Mouse (Mus musculus) heart, embryonic 12.5 days (tissue): ENCODE data around the gene Slc24a2. TPM values are rescaled to one million over a fixed set of nuclear protein-coding genes. Genes with fewer than 3 reads are reported as not detected.

Source experiments
- ATAC-seq: fragments of 200-750 bp; cut with Nextera tagmentation; 2 replicates; pipeline ENCODE4 v1.8.0; 2017; ENCODE audit warnings: moderate TSS enrichment, moderate library complexity; ENCODE audit not compliant: insufficient number of reproducible peaks, low FRiP score
- H3K27ac ChIP-seq: fragments of 300-500 bp; sonication (generic); 2 replicates; pipeline ENCODE4 v1.5.1; 2016; ENCODE audit warnings: mild to moderate bottlenecking, moderate library complexity; ENCODE audit not compliant: poor library complexity, severe bottlenecking
- H3K27me3 ChIP-seq: fragments of 300-500 bp; sonication (generic); replicated peaks from 2 replicates; pipeline ENCODE4 v1.6.1; 2016; ENCODE audit warnings: mild to moderate bottlenecking, moderate library complexity
- H3K36me3 ChIP-seq: fragments of 300-500 bp; sonication (generic); 2 replicates; pipeline ENCODE4 v1.6.1; 2016; ENCODE audit warnings: mild to moderate bottlenecking, moderate library complexity
- H3K4me1 ChIP-seq: fragments of 300-500 bp; sonication (generic); replicated peaks from 2 replicates; pipeline ENCODE4 v1.6.1; 2016; ENCODE audit warnings: mild to moderate bottlenecking
- H3K4me2 ChIP-seq: fragments of 300-500 bp; sonication (generic); 2 replicates; pipeline ENCODE4 v1.6.1; 2016; ENCODE audit warnings: mild to moderate bottlenecking, moderate library complexity
- H3K4me3 ChIP-seq: fragments of 300-500 bp; sonication (generic); 2 replicates; pipeline ENCODE4 v1.5.1; 2016; ENCODE audit warnings: mild to moderate bottlenecking
- H3K9ac ChIP-seq: fragments of 300-500 bp; sonication (generic); 2 replicates; pipeline ENCODE4 v1.6.1; 2016; ENCODE audit warnings: mild to moderate bottlenecking, moderate library complexity
- H3K9me3 ChIP-seq: fragments of 300-500 bp; sonication (generic); replicated peaks from 2 replicates; pipeline ENCODE4 v1.6.1; 2016; ENCODE audit warnings: mild to moderate bottlenecking, moderate library complexity
- WGBS: fragments of 180-500 bp; shearing (Covaris S2); methylation state at CpG from one replicate; pipeline ENCODE4 v1.1.7; 2016; 5-methylcytosine and 5-hydroxymethylcytosine counted together
- polyA plus RNA-seq: library from polyadenylated mRNA; unstranded; fragments of >200 nt; fragmentation: Nextera tagmentation; extraction: Ambion mirVana; gene quantifications from 2 replicates; pipeline ENCODE4 v1.2.1, GENCODE M21; 2016

Gene Slc24a2
- 6.5 and 7.1 TPM in 2 replicates for polyA plus RNA-seq

- peak; percentile 87 for ATAC-seq
- WGBS, result under 1% methylated on average over 52 of the region's 62 CpGs
- peaks cover 7% of the 10 kb centered on the region; the same call in 1 of the 2 replicates for H3K36me3 ChIP-seq
- peak within 1 kb of the TSS; percentile 76 for H3K4me3 ChIP-seq
- peak within 1 kb of the TSS; percentile 32; the same call in 1 of the 2 replicates for H3K27ac ChIP-seq
- no peaks in the 10 kb centered on the region for H3K9me3 ChIP-seq
- peak within 1 kb of the TSS; percentile 91 for H3K4me2 ChIP-seq
- H3K27me3 ChIP-seq, result 0 out of 2 replicates have a peak, but pooled peaks cover 3% of the 10 kb centered on the region
- peak within 1 kb of the TSS; percentile 82 for H3K9ac ChIP-seq
- H3K4me1 ChIP-seq, result peaks cover 9% of the 10 kb centered on the region
These were observed at the start of gene Slc24a2 for GRCm38 (mm10) chr4:87229960-87230551. Gene Slc24a2, minus strand, starts transcription at chr4:87230477.

GRCm38 (mm10) chr4:87274825-87275224, 44.5 kb upstream of the Slc24a2 start:
- no peak overlapping the region for H3K4me3 ChIP-seq
- ATAC-seq, result no peak
- no peaks in the 10 kb centered on the region for H3K4me1 ChIP-seq
- H3K9me3 ChIP-seq, result peaks cover 1% of the 10 kb centered on the region; the same call in 1 of the 2 replicates
- H3K27me3 ChIP-seq, result no peaks in the 10 kb centered on the region
- H3K9ac ChIP-seq, result no peak overlapping the region
- WGBS, result 43% methylated on average over 1 of the region's 1 CpGs
- no peaks in the 10 kb centered on the region for H3K36me3 ChIP-seq
- H3K27ac ChIP-seq, result no peak overlapping the region
- H3K4me2 ChIP-seq, result no peak overlapping the region

DNA sequence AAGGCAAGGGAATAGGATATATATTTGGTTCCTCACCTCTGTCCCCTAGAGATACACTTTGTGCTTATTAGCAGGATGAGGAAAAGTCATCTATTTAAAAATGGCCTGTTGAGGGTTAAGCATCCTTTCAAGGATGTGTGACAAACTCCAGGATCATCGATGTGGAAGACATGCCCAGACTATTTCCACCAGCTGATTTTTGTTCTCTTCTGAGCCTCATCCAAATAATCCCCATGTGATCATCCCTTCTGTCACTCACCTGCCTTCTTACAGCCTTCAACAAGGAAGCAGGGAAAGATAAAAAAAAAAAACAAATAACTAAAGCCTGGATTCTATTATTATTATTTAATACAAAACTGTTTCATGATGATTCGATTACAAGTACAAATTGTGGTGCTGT, 44.0 kb upstream of the Slc24a2 start:
- WGBS, result 77% methylated on average over 2 of the region's 2 CpGs
- no peak for ATAC-seq

GRCm38 (mm10) chr4:87273476-87273875, 43.2 kb upstream of the Slc24a2 start:
- Histone ChIP-seq H3K4me2 (no peak overlapping the region), H3K36me3 (no peaks in the 10 kb centered on the region), H3K27ac (no peak overlapping the region), H3K27me3 (no peaks in the 10 kb centered on the region), H3K4me3 (no peak overlapping the region), H3K9me3 (peaks cover 5% of the 10 kb centered on the region; the same call in 1 of the 2 replicates), H3K4me1 (no peaks in the 10 kb centered on the region), H3K9ac (no peak overlapping the region)
- ATAC-seq, result no peak
- WGBS, result 81% methylated on average over 3 of the region's 3 CpGs

More for the DNA sequence above, 44.0 kb upstream of the Slc24a2 start:
- no peaks in the 10 kb centered on the region for H3K36me3 ChIP-seq
- no peak overlapping the region for H3K4me3 ChIP-seq
- no peak overlapping the region for H3K4me2 ChIP-seq
- no peaks in the 10 kb centered on the region for H3K4me1 ChIP-seq
- H3K9me3 ChIP-seq, result peaks cover 5% of the 10 kb centered on the region; the same call in 1 of the 2 replicates
- H3K27me3 ChIP-seq, result no peaks in the 10 kb centered on the region
- no peak overlapping the region for H3K27ac ChIP-seq
- H3K9ac ChIP-seq, result no peak overlapping the region

DNA sequence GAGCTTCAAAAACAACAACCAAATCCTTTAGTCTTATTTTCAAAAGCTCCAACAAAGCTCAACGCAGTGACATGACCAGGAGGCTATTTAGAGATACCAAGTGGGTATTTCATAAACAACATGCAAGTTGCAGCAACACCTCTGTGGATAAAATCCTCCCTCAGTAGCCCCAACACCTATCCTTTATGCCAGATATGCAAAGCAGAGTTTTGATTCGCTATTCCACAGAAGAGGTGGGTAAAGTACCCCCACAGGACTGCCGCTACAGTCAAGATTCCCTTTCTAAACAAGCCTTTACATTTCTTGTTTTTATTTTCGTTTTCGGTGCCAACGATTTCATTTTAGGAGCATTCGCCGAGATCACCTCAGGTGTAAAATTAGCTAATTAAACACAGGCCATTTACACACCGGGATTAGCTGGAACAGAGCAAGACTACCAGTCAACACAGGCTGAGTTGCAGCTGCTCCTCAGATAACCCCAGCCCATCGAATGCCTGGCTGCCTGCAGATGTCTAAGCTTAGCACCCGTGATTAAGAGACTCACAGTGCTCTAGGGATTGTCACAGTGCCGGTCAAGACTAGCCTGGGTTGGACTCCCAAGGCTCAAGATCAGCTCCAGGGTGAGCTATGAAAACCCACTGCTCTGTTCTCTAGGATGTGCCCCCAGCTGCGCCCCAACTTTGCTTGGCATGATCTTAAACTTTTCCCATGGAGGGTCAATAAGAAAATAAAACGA, 885 bp downstream of the Slc24a2 start:
- Histone ChIP-seq H3K27me3 (0 out of 2 replicates have a peak, but pooled peaks cover 3% of the 10 kb centered on the region), H3K9me3 (no peaks in the 10 kb centered on the region), H3K27ac (peak overlapping the region; percentile 32; the same call in 1 of the 2 replicates), H3K4me1 (peaks cover 10% of the 10 kb centered on the region), H3K4me2 (peak overlapping the region; percentile 91), H3K4me3 (peak overlapping the region; percentile 76), H3K36me3 (peaks cover 7% of the 10 kb centered on the region; the same call in 1 of the 2 replicates), H3K9ac (peak overlapping the region; percentile 82)
- ATAC-seq, result peak; percentile 19; the same call in 1 of the 2 replicates
- WGBS, result 14% methylated on average over 14 of the region's 14 CpGs

GRCm38 (mm10) chr4:87221586-87221985, 8.7 kb downstream of the Slc24a2 start:
- 46% methylated on average over 2 of the region's 2 CpGs for WGBS
- no peak for ATAC-seq

GRCm38 (mm10) chr4:87218196-87218595, 12.1 kb downstream of the Slc24a2 start:
- 57% methylated on average over 5 of the region's 5 CpGs for WGBS
- Histone ChIP-seq H3K4me1 (no peaks in the 10 kb centered on the region), H3K27ac (no peak overlapping the region), H3K9me3 (no peaks in the 10 kb centered on the region), H3K27me3 (no peaks in the 10 kb centered on the region), H3K4me2 (no peak overlapping the region), H3K9ac (no peak overlapping the region), H3K36me3 (no peaks in the 10 kb centered on the region), H3K4me3 (no peak overlapping the region)
- no peak for ATAC-seq

More at GRCm38 (mm10) chr4:87221586-87221985, 8.7 kb downstream of the Slc24a2 start:
- H3K27me3 ChIP-seq, result no peaks in the 10 kb centered on the region
- no peak overlapping the region for H3K4me2 ChIP-seq
- H3K9ac ChIP-seq, result no peak overlapping the region
- H3K36me3 ChIP-seq, result no peaks in the 10 kb centered on the region
- no peaks in the 10 kb centered on the region for H3K9me3 ChIP-seq
- H3K4me1 ChIP-seq, result peaks cover 10% of the 10 kb centered on the region
- no peak overlapping the region for H3K4me3 ChIP-seq
- no peak overlapping the region for H3K27ac ChIP-seq

GRCm38 (mm10) chr4:87211344-87211978, 18.8 kb downstream of the Slc24a2 start:
- H3K4me3 ChIP-seq, result no peak overlapping the region
- H3K4me2 ChIP-seq, result peak overlapping the region; percentile 50
- no peaks in the 10 kb centered on the region for H3K27me3 ChIP-seq
- no peak overlapping the region for H3K9ac ChIP-seq
- no peaks in the 10 kb centered on the region for H3K36me3 ChIP-seq
- H3K4me1 ChIP-seq, result peaks cover 19% of the 10 kb centered on the region
- ATAC-seq, result peak; percentile 77
- 25% methylated on average over 6 of the region's 6 CpGs for WGBS
- no peaks in the 10 kb centered on the region for H3K9me3 ChIP-seq
- peak overlapping the region; percentile 91 for H3K27ac ChIP-seq

DNA sequence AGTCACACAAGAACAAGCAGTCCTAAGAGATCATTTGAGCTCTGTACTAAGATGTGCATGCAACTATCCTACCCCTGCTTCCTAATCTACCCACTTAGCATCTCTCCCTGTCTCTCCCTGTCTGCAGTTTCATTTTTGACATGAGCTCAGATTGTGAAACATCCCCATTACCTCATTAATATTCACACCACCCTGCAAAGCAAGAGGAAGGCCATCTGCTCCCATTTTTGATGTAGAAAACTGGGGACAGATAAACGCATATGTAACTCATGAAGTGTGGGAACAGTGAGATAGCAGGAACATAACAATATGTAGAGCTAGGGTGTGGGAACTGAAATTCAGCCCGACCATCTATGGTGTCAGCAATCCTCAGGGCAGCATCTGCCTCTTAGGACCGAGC, 19.7 kb downstream of the Slc24a2 start:
- H3K27ac ChIP-seq, result peak overlapping the region; percentile 91
- no peak for ATAC-seq

GRCm38 (mm10) chr4:87202081-87202480, 28.2 kb downstream of the Slc24a2 start:
- Histone ChIP-seq H3K9ac (no peak overlapping the region), H3K4me3 (no peak overlapping the region), H3K36me3 (no peaks in the 10 kb centered on the region), H3K27me3 (no peaks in the 10 kb centered on the region), H3K4me1 (peaks cover 9% of the 10 kb centered on the region), H3K4me2 (no peak overlapping the region), H3K9me3 (no peaks in the 10 kb centered on the region), H3K27ac (no peak overlapping the region)
- ATAC-seq, result no peak
- WGBS, result 46% methylated on average over 2 of the region's 2 CpGs

More for the DNA sequence above, 19.7 kb downstream of the Slc24a2 start:
- no peak overlapping the region for H3K4me2 ChIP-seq
- H3K9ac ChIP-seq, result no peak overlapping the region
- H3K4me3 ChIP-seq, result no peak overlapping the region
- H3K36me3 ChIP-seq, result no peaks in the 10 kb centered on the region
- no peaks in the 10 kb centered on the region for H3K27me3 ChIP-seq
- peaks cover 19% of the 10 kb centered on the region for H3K4me1 ChIP-seq
- 52% methylated on average over 3 of the region's 3 CpGs for WGBS
- no peaks in the 10 kb centered on the region for H3K9me3 ChIP-seq

DNA sequence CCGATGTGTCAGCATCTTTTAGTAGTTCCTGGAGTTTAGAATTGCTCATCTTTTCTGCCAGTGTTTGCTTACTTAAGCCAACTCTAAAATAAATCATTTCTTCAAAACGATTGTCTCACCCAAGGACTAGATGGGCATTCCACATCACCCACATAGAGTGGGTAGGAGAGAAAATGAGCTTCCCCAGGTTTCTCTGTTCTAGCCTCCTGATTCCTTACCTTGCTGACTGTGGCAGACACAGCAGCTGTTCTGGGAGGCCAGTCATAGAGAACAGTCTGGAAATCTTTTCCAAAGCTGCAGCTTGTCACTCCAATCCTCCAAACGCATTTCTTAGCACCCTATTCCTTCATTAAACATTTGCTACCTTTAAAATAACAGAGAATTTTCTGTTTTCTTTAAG, 29.0 kb downstream of the Slc24a2 start:
- Histone ChIP-seq H3K4me3 (no peak overlapping the region), H3K36me3 (no peaks in the 10 kb centered on the region), H3K9ac (no peak overlapping the region), H3K27ac (no peak overlapping the region), H3K27me3 (no peaks in the 10 kb centered on the region), H3K4me2 (no peak overlapping the region), H3K9me3 (no peaks in the 10 kb centered on the region), H3K4me1 (peaks cover 9% of the 10 kb centered on the region)
- ATAC-seq, result no peak
- WGBS, result 75% methylated on average over 3 of the region's 3 CpGs
